Mouse (Mus musculus) lung, postnatal 36 days (tissue): ENCODE data around the gene Gm20695.

Experiments used
- DNase-seq: peaks from one replicate; pipeline ENCODE4 v3.0.0; 2022; ENCODE audit warnings: mixed read lengths

Gm20695 gene

DNA sequence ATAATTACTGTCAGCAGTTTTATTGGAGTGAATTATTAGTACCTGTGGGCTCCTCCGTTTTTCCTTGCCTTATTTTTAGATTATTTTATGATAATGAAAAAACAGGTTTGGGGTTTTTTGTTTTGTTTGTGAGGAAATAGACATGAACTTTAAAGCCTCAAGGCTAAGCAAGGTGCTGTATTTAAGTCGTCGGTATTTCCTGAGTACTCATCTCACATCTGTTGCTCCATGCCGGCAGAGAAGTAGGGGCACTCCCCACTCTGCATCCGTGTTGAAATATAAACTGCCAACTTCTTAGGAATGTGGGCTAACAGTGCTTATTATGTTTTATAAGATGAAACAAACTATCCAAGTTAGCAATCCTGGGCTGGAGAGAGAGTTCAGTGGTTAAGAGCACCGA, 11.6 kb downstream of the Gm20695 start:
- DNase-seq: no peak

DNA sequence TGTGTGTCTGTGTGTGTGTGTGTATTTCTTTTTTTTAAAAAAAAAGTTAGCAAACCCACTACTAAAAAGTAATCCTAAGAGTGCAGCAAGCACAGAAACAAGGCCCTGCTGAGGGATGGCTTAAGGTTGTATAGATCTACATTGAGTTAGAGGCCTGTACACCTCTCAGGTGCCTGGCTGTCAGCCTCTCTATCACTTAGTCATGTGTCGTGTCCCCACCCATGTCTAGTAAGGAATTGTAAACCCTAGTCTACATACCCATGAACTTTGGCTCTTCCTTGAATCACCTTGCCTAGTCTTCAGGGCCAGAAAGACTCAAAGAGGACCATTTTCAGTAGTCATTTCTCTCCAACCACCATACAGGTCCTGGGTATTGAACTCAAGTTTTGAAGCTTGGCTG, 12.1 kb downstream of the Gm20695 start:
- no peak for DNase-seq

DNA sequence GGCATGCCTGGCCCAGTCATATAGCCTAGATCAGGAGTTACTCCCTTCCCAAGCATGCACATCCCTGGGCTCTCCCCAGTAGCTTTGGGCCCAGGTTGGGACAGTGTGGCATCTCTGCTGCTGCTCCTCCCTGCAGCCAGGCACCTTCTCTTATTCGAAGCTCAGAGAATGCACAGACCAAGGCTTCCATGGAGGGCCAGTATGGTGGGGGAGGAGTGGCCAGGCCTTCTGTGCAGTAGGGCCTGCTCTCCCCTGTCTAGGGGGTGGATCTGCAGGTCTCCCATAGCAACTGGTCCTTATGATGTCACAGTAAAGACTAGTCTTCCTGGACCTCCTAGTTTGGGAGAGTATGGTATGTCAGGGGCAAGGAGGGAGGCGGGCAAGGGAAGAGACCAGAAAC, 23.0 kb downstream of the Gm20695 start:
- no peak for DNase-seq

- DNase-seq: peak; percentile 97
Observed at GRCm38 (mm10) chr16:3908537-3909111, 24.2 kb downstream of the Gm20695 start, which contains the start of the genes 1700037C18Rik and Cluap1. TSS of gene 1700037C18Rik (minus strand) at chr16:3908689. TSS of gene Cluap1 (plus strand) at chr16:3908801.

DNA sequence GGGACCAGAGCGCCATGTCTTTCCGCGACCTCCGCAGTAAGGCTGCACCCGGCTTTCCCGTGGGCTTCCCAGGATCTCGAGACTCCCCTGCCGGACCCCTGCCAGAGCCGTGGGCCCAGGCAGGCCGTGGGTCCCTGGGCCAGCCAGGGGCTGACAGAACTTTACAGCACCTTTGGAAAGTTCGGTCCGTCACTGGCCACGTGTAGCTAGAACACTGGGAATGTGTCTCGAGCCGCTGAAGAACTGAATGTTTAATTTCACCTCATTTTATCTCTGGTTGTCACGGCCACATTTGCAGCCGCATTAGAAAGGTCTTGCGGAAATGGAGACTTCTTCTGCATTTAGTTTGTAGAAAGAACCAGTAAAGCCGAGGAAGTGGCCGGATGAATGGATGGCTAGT, 24.7 kb downstream of the Gm20695 start:
- no peak for DNase-seq

- no peak for DNase-seq
Observed at GRCm38 (mm10) chr16:3920756-3921155, 36.3 kb downstream of the Gm20695 start.

GRCm38 (mm10) chr16:3923515-3923914, 39.1 kb downstream of the Gm20695 start:
- no peak for DNase-seq

GRCm38 (mm10) chr16:3923966-3924365, 39.5 kb downstream of the Gm20695 start:
- DNase-seq: peak; percentile 64

DNA sequence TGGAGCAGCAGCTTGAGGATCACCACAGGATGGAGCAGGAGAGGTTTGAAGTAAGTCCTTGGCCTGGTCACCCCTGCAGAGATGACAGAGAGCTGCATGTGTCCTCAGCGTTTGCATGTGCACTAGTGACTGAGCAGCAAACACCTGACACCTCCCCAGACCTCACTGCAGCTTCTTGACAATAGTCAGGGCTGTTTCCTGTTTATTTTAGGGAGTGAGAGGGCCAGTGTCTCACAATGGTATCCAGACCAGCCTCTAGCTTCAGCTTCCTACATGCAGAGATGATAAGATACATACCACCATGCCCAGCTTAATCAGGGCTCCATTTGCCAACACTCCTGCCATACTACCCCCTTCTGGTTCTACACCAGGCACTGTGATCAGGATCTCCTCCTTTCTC, 44.1 kb downstream of the Gm20695 start:
- no peak for DNase-seq

GRCm38 (mm10) chr16:3929151-3929550, 44.7 kb downstream of the Gm20695 start:
- peak; percentile 47 for DNase-seq

DNA sequence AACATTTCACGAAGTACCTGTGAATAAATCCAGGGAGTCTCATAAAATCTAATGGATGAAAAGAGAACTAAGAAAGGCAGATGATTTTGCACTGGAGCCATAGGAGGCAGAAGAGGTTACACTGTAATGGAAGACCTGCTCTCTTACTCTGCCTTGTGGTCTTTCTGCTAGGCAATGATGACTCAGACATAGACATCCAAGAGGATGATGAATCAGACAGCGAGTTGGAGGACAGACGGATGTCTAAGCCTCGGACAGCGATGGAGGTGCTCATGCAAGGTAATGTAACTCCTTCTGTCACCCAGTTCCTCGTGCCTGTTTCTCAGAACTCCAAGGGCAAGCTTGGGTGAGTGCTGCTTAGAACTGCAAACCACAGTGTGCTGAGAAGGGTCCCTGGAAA, 49.1 kb downstream of the Gm20695 start:
- no peak for DNase-seq

DNA sequence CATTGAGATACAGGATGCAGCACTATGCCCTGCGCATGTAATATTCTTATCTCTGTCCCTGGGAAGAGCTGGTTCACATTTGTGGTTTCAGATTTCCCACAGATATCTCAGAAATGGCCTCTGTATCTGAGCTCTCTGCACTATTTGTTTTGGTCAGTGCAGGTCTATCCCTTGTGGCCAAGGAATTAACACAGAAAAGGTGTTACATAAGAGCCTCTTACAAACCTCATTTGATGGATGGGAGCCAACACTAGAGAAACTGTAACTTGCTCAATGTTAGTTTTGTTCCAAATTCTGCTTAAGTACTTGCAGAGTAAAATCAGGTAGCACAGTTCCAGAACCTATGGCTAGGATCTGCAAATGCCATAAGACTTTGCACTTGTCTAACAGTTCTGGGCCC, 49.6 kb downstream of the Gm20695 start:
- DNase-seq: peak; percentile 77

- DNase-seq: no peak
Observed at GRCm38 (mm10) chr16:3934701-3935100, 50.3 kb downstream of the Gm20695 start.

GRCm38 (mm10) chr16:3951141-3951540, 66.7 kb downstream of the Gm20695 start:
- DNase-seq: no peak

DNA sequence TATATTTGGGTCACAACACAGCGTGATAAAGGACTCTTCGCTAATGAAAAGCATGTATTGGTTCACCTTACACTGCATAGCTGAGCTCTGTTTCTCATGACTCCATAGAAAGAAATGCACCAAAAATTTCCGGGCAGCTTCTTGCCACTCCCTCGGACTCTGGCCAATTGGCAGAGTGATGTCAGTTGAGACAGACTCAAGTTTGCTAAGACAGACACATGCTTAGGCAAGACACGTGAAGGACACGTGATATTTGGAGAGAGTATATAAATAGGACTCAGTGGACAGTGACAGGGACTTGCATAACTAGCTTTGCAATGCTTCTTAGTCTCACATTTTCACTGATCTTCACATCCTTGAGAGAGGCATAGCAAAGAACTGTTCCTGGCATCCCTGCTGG, 71.9 kb downstream of the Gm20695 start:
- DNase-seq: peak; percentile 72

DNA sequence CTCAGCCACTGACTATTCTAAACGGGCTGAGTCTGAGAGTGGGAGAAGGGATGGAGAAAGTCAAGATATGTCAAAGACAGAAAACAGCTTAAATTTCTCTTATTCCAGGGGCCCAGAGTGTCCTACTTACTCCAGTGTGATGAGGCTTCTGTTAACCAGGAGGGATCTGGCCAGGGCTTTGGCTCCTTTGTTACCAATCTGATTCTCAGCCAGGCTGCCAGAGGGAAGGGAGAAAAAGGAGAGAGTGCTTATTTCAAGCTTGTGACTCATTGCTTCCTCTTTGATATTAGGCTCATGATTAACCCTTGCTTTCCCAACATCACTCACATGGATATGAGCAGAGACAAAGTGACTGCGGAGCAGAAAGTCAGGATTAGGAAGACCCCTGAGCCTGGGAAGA, 74.8 kb downstream of the Gm20695 start:
- DNase-seq: no peak

DNA sequence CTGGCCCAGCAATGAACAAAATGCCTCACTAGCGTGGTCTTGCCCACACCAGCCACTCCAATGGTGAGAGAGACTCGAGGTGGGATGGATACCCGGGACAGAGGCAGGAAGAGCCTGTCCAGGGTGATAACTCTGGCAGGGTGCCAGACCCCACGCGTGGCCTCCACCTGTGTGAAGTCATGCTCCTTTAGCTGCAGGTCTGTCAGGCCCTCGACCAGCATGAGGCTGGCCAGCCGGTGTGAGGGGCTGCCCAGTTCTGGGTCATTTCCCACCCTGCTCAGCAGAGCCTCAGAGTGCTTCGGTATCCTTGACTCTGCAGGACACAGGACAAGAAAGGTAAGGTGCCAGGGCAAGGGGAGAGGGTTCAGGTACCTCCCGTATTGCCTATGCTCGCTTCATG, 80.5 kb downstream of the Gm20695 start:
- no peak for DNase-seq

DNA sequence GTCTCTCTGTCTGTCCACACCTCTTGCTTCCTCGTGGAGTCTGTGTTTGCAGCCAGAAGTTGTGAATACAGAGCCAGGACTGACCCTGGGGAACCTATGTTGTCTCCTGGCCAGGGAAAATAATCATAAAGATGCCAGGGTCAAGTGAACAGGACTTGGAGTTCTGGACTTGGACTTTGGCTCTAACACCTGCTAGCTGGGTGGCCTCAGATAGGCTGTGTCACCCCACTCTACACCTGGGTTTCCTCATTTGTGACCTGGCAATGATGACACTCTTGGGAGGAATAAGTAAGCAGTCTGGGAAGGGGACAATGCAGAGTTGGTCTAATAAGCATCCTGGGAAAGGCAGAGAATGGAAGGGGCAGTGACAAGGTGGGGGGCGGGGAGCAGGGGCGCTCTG, 81.1 kb downstream of the Gm20695 start:
- DNase-seq: no peak
